Mouse (Mus musculus) adrenal gland, adult 8-10 months (tissue): ENCODE measurements around the gene Lrtm1. TPM values are rescaled to one million over a fixed set of nuclear protein-coding genes. Genes with fewer than 3 reads are reported as not detected.

Experiments used
- DNase-seq: peaks from one replicate; pipeline ENCODE4 v3.0.0; 2022
- total RNA-seq, 4 experiments: library from RNA; stranded (reverse); gene quantifications; 2 replicates each; pipeline ENCODE4 v1.2.4; 2022

Gene Lrtm1
- under 1 TPM in 3 of 4 experiments, not detected in 1; 0.03 to 0.17 (median 0.06) TPM for total RNA-seq

DNA sequence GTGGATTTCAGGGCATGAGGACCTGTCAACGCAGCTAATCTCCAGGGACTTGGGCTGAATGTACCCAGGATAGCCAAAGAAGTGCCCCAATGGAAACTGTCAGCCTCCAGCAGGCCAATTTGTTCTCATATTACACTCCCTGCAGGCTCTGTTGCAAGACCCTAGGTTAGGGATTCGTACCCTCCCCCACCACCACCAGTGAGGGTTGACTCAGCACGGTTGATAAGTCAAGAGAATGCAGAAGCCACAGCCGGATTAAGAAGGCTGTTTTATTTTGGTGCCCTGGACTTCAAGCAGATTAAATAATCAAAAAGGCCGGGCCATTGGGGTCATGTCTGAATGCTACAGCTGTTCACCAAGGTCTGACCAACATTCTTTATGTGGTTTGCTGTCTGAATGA, at the start of gene Lrtm1:
Gene Lrtm1, plus strand, starts transcription at position 326 of the 400 bp plus-strand sequence.
- peak; percentile 34 for DNase-seq

DNA sequence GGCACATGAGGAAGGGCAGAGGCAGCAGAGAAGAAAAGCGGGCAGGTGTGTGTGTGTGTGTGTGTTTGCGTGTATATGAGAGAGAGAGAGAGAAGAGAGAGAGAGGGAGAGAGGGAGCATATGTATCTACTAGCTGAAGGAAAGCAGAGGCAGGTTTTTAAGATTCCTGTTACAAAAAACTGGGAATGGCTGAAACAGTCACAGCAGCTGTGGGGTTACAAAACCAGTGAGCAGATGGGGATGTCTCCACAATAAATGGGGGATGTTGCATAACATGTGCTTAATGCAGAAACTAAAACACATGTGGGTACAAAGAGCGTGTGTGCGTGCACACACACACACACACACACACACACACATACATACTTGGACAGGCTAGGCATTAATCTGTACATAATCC, 48.8 kb upstream of the Lrtm1 start:
- DNase-seq, result no peak

DNA sequence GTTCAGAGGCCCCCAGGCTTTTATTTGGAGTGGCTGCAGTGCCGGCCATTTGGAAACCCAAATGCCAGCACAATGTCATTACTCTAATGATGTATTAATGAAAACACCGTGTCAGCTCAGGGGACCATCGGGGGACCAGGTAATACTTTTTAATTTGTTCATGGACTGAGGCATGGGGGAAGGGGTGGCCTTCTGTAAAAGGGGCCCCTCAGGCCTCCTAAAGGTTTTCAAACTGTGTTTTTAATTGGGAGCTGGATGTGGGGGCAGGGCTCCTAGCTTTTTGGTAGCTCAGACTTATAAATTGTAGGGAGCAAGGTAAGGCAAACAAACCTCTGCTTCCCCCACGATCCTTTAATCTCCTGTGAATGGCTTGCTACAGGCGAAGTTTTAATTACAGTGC, 45.4 kb upstream of the Lrtm1 start:
- no peak for DNase-seq

DNA sequence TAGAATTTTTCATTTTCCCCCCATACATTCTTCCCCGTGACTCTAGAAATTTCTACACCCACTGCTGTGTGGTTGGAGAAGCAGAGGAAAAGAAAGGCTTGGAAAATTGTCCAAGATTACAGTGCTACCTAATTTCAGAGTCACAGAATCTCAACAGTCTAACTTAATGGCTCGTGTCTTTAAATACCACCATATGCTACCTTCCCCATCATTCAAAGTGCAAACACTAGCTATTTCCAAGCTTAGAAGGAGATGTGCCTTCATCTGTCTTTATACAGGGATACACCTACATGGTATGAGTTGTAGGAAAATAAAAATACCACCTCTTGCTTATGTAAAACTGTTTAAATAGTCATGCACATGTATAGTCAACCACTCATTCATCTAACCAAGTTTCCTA, 38.8 kb upstream of the Lrtm1 start:
- no peak for DNase-seq

DNA sequence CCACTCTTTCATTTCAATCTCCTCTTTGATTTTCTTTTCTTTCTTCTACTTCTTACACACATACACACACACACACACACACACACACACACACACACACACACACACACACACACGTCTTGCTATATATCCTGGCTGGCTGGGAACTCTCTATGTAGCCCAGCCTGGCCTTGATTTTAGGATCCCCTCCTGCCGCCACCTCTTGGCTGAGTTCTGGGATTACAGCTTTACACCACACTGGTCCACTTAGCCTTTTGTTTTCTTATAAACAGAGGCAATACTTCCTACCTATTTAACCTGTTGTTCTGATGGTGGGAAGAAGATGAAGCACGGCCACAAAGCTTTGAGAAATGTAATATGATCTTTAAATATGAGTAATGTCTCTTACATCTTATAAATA, 37.5 kb upstream of the Lrtm1 start:
- DNase-seq, result no peak

DNA sequence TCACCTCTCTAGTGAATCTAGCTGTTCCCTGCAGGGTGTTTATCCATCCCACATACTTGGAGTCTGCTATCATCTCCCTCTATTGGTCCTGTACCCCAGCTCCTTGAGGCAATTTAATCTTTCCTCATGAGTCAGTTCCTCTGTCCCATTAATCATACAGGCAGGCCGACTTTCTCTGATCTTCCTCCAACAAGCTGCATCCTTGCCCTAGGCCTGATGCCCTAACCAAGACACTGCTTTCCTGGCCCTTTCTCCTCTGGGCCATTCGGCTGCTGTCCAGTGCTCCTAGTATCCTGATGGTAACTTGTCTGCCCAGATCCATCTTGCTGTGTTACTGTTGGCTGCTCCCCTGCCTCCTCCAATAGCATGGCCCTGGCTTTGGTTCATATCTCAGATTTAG, 33.7 kb upstream of the Lrtm1 start:
- DNase-seq, result peak; percentile 77

DNA sequence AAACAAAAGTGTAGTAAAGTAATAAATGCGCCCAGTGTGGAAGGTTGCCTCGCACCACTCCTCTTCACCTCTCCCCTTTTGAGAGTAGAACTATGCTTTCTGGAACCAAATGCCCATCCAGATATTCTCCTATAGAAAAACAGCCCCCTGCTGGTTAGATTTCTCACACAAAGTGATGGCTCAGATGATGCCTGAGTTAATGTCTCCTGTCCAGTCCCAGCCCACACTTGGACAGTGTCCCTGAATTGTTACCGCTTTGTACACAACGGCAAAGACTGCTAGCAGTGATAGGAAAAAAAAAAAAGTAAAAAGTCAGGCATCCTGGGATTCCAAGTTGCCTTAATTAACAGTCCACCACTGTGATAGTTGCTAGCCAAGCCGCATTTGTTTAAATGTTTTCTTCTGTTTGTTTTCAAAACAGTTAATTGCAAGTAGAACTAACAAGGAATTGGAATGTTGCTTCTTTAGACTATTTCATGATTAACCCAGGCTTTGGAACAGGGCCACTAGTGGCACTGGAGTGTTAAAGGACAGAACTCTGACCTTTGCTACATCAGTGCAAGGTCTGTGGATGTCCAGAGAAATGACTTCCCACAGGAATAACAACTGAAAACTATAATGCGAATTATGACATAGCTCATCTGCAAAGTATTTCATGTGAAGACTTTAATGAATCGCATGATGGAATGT, 29.7 kb upstream of the Lrtm1 start:
- DNase-seq, result no peak

DNA sequence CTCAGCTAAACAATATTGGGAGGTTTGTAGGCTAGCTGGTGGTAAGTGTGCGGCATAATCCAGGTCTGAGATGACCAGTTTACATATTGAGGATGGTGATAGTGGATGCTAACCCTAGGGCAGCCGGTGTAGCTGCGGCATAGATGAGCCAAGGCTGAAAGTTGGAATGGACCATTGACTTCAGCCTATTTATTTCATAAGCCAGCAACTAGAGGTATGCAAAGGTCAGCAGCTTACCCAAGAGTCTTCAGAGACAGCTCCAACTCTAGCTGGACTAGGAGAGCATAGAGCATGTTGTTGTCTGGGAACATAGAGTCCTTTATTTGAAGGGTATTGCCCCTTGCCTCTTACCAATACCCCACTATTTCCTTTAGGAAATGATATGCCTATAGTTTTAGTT, 21.4 kb upstream of the Lrtm1 start:
- DNase-seq, result no peak

DNA sequence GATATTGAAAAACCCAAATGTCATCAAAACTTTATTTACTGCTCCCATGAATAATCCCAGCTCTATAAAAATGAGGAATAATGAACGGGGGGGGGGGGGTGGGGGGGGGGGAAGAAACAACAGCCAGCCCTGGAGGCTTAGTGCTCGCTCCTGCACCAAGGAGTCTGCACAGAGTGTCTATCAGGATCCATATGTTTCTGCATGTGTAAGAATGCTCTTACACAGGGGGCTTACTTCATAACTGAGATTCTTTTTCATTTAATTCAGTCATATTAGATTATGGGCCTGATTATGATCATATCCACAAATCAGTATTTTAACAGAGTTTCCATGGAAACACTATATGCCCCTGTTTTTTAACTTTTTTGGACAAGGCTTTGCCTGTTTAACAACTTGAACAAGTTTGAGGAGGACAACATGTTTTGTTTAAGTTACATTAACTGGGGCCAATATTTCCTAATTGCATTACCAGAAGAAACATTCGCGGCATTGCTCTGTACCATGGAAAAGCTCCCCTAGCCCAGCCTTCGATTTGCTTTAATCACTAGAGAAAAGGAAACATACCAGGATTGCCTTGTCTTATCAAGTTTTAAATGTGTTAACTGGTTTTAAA, 12.7 kb upstream of the Lrtm1 start:
- no peak for DNase-seq

DNA sequence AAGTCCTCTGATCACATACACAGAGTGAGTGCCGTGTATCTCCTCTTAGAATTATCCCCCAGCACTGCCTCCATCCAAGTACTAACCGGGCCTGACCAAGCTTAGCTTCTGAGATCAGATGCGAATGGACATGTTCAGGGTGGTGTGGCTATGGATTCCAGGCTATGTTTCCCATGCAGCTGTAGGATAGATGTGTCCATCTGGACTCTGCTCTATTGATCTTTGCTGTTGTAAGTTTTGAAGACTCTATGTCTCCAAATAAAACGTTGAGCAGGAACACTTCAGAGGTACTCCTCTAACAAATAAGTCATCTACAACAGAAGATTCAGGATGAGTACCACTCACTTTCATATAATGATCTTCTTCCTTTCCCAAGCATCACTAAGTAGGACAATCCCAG, 8.4 kb upstream of the Lrtm1 start:
- DNase-seq, result no peak

DNA sequence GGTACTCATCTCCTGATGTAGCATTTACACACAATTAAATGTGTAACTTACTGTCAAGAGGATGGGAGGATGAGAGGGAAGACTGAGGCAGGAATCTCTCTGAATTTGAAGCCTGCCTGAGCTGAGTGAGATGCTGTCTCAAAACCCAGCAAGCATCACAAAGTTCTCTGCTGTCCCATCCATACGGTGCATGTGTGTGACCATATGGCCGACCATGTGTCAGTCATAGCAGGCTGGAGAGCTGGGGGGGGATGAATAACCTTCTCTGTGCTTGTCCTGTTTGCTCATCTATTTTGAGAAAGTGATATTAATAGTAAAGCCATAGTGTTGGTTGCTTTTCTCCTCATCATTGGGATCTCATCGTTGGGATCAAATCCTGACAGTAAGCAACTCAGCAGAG, 4.8 kb upstream of the Lrtm1 start:
- no peak for DNase-seq

DNA sequence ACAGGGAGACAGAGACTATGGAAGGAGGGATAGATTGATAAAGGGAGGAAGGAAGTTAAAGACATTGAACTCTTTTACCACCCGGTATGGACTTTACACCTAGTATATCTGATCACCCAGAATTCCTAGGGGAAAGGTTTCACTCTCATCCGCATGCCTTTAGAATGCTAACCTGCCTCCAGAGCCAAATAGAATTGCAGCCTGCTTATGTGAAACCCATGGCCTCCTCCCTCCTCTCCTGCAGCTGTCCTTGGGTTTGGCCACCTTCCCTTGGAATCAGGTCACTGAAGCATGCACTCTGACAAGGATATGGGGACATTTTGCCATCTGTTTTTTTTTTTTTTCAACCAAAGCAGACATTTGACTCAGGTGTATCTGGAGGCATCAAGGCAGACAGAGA, 3.3 kb upstream of the Lrtm1 start:
- DNase-seq, result no peak

DNA sequence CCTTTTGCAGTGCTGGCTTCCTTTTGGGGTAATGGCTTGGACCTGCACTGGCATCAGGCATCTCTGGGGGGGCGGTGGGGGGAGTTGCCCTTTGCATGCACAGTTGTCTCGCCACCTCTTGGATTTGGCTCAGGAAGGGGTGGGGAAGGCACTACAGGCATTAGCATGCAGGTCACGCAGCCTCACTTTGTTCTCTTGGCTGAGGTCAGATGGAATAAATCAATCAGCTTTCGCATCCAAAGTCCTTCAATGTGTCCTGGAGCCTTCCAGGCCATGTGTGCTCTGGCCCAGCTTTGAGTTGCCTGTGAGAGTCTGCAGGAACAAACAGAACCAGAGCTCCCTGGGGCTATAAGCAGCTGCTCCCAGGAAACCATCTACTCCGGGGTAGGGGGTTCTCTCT, 2.1 kb upstream of the Lrtm1 start:
- no peak for DNase-seq

DNA sequence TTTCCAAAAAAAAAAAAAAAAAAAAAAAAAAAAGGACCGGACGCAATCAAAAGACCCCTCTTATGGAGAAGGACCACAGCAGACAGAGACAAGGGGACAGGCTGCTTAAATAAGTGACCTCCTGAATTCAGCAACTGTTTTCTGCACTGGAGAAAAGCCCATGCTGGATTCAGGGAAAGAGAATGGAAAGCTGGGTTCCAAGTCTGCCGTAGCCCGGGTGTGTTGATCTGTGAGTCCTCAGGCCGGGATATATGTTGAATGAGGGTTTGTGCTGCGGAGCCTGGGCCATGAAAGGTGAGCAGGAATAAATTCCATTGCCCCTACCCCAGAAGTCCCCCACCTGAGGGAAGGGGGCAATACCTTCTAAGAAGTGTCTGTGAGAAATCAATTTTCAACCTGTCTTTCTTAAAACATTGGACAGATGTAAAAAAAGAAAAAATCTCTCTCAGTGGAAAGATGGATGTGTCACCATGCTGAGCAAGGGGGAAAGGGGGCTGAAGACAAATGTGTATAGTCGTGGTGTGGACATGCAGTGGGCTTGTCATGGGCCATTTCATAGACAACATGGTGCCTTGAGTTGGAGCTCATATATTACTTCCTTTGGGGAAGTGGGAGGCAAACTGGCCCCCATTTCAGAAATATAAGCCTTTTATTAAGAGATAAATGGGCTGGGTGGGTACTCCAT, 450 bp downstream of the Lrtm1 start:
- no peak for DNase-seq

DNA sequence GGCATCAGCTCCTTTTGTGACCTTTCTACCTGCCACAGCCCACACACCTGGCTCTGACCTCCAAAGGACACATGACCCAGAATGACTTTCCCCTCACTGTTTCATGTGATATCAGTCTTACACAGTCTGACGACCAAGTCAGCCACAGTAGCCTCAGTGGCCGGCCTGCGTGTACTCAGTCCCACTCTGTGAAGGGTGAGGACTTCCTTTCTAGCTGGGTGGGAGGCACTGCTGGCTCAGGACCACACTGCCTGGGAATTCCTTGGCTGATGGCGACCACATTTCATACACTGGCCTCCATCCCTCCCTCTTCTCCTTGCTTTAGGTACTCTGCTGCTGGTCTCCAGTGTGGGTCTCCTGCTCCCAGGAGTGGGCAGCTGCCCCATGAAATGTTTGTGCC, 3.3 kb downstream of the Lrtm1 start:
- no peak for DNase-seq

DNA sequence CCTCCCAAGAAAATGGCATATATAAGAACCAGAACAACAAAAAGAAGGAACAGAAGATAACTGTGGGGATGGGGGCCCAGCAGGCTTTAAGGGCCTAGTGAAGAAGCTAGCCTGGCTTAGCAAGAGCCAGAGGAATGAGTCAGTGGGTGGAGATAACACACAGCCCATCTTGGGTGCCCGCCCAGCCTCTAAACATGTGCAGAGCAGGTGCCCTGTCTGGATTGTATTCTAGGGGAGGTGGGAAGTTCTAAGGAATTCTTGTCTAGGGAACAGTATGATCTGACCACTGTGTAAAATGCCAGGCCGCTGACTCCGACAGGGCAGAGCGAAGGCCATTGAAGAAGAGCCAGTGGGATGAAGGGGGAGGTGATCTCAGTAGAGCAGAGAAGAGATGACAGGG, 5.2 kb downstream of the Lrtm1 start:
- DNase-seq, result no peak

DNA sequence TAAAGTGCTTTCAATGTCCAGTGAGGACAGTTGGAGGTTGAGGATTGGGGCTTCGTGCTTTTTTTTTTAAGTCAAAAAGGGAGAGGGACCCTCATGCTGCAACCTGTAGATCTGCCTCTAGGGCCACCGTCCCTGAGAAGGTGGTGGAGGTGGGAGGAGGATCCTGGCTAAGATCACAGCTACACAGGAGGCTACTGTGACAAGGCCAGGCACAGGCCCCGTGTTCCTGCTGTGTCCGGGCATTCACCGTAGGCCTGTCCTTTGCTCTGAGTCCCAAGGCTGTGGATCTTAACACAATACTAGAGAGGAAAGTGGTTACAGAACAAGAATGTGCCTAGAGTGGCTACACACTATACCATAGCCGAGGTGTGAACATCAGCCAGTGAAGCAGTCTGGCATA, 7.3 kb downstream of the Lrtm1 start:
- no peak for DNase-seq

DNA sequence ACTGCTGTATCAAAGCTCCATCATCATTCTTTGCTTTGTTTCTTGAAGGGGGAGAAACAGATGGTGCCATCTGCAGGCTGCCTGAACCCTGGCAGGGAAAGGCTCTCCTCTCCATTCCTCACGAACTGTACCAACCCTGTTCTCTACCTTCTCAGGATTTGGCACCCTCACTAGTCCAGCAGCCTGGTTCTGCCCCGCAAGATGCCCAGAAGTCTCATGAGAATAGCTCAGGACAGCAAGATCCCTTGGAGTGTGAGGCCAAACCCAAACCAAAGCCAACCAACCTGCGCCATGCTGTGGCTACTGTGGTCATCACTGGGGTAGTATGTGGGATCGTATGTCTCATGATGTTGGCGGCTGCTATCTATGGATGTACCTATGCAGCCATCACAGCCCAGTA, 9.3 kb downstream of the Lrtm1 start:
- DNase-seq, result no peak

DNA sequence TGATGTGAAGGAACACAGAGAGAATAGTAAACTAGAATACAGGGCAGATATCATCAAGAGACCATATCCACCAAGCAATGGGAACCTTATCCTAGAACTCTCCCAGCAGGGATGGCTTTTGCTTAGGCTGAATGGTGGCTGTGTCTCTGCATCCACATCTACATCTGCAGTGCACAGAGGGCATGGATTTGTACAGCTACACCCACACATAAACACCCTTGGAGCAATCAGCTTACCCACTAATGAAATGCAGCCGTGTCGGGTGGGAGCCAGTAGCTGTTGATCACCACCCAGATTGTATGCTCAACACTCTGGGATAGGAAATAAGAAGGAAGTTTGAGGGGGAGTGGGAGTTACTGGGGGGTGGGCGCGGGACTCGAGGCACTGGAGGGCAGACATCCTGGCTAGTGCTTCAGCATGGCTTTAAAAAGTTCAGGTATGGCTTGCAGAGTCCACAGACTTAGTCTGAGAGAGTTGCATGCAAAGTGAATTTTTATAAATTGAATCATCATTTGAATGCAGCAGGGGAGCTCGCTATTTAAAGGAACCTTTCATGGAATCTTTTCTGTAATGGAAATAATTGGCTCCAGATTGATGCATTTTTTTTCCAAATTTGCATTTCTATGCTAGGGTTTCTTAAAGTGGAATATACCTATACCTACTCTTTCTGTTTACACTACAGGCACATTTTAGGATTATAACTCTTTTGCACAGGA, 10.5 kb downstream of the Lrtm1 start:
- no peak for DNase-seq

DNA sequence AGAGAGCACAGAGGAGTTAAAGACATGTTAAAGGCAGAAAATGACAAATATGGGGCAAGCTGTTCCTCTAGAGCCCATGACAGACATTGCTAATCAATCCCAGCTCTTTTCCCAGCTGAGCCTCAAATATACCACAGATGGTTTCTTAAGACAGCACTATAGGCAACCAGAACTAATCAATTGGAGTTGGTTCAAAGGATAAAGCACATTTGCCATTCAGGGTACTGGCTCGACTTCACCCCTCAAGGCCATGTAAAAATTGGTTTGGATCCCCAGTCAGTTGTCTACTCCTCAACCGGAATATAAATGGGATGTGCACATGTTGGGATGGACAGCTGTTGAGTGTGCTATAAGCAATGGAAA, 11.1 kb downstream of the Lrtm1 start:
- no peak for DNase-seq

DNA sequence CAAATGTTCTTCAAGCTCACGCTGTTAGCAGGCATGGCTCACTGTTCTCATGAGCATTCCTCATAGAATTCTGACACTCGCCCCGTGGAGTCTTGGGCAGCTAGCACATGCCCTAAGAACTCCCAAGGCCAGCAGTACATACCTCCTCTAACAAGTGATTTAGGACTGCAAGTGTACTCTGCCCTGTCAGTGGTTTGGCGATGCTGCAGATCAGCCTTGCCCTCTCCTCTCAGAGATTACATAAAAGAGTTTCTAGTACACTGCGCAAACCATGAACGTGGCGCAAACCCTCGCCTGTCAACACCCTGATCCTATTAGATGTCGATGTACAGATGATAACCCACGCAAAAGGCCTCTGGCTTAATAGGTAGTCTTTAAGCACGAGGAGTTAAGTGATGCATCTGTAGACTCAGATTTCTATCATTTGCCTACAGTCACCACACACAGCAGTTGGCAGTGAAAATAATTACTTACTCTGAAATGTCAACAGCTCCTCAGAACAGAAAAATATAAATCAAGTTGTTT, 11.9 kb downstream of the Lrtm1 start:
- peak; percentile 44 for DNase-seq

DNA sequence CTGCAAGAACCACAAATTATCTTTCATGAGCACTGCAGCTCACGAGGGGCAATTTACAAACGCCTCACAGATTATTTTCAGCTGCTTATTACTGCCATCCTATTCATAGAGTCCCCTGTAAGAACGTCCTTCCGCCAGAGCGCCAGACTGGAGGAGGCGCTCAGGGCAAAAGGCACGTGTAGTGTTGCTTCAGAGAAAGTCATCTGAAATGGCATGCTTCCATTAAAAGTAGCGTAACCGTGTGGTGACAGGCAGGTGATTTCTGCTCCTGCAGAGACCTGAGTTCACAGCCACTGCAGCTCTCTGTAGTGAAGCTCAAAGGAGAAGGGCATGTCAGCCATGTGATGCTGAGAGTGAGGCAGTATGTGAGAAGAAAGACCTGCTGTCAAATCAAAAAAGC, 12.5 kb downstream of the Lrtm1 start:
- DNase-seq, result no peak

DNA sequence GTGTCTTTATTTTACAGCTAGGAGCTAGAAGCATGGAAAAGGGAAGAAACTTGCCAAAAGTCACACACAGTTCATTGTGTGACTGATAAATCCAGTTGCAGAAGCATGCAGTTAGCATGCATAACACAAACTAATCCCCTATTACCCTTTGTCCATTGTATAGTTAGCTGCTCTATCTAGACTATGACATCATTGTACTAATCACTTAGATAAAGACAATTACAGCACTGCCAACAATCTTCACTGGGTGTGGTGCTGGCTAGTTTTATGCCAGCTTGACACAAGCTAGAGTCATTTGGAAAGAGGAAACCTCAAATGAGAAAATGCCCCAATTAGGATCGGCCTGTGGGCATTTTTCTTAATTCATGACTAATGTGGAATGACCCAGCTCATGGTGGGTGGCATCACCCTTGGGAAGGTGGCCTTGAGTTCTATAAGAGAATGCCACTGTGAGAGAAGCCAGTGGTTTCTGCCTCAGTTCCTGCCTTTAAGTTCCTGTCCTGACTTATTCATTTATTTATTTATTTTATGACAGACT, 13.9 kb downstream of the Lrtm1 start:
- DNase-seq, result no peak
